Mouse (Mus musculus): ENCODE measurements at regions not wholly inside any gene's neighbourhood (a gene's known extent, or its start where the extent isn't known, plus 50 kb on each side); places are given as distances from the start of the nearest gene placed in this dataset.
A peak's percentile ranks its signal among the peaks of the same experiment; 100 is the strongest.

- no peaks in the 10 kb centered on the region; the same call in 1 of the 2 replicates for H3K36me3 ChIP-seq (ENCODE audit: control insufficient read depth, insufficient read depth, low read length)
- TF ChIP-seq CTCF (IDR thresholded peaks at IDR 0.05; ENCODE audit: control insufficient read depth, insufficient read depth, insufficient replicate concordance, low read depth, low read length) (no peak), POLR2A (IDR thresholded peaks at IDR 0.05; ENCODE audit: control insufficient read depth, low read depth, low read length) (no peak)
- no peaks in the 10 kb centered on the region for H3K27me3 ChIP-seq (ENCODE audit: control insufficient read depth, insufficient read depth, low read length)
- no peak overlapping the region for H3K27ac ChIP-seq (ENCODE audit: control insufficient read depth, insufficient read depth, low read depth, low read length)
- peaks cover 8% of the 10 kb centered on the region for H3K4me1 ChIP-seq (ENCODE audit: control insufficient read depth, insufficient read depth, low read length)
- no peak overlapping the region for H3K4me3 ChIP-seq (ENCODE audit: control insufficient read depth, low read depth, low read length)
Measured at GRCm38 (mm10) chr6:31191577-31191976, 207.0 kb upstream of the Mkln1 start.

- Histone ChIP-seq H3K27me3 (ENCODE audit: control insufficient read depth, insufficient read depth, low read length) (no peaks in the 10 kb centered on the region), H3K36me3 (ENCODE audit: control insufficient read depth, insufficient read depth, low read length) (no peaks in the 10 kb centered on the region; the same call in none of the 2 replicates), H3K4me3 (ENCODE audit: control insufficient read depth, low read depth, low read length) (no peak overlapping the region)
Measured at GRCm38 (mm10) chr6:31192197-31192596, 206.3 kb upstream of the Mkln1 start.

DNA sequence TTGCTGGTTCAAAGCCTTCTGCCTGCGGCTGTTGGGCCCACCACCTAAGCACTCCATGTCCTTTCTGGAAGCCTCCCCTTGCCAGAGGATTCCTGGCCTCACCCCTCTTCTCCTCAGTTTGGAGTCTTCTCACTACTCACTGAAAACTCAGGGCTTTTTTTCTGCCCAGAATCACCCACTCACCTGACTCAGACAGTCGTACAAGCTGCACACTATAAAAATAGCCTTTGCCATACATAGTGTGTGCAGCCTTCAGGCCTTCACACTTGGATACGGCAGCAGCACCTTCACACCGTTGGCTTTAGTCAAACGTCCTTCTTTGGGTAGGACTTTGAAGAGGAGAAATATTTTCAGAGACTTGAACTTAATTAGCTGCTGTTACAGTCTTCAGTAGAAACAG, 205.3 kb upstream of the Mkln1 start:
- peaks cover 14% of the 10 kb centered on the region for H3K4me1 ChIP-seq (ENCODE audit: control insufficient read depth, insufficient read depth, low read length)
- TF ChIP-seq CTCF (IDR thresholded peaks at IDR 0.05; ENCODE audit: control insufficient read depth, insufficient read depth, insufficient replicate concordance, low read depth, low read length) (no peak), POLR2A (IDR thresholded peaks at IDR 0.05; ENCODE audit: control insufficient read depth, low read depth, low read length) (no peak)
- H3K27me3 ChIP-seq (ENCODE audit: control insufficient read depth, insufficient read depth, low read length) = no peaks in the 10 kb centered on the region
- no peaks in the 10 kb centered on the region; the same call in none of the 2 replicates for H3K36me3 ChIP-seq (ENCODE audit: control insufficient read depth, insufficient read depth, low read length)
- no peak overlapping the region for H3K27ac ChIP-seq (ENCODE audit: control insufficient read depth, insufficient read depth, low read depth, low read length)
- no peak overlapping the region for H3K4me3 ChIP-seq (ENCODE audit: control insufficient read depth, low read depth, low read length)

More at GRCm38 (mm10) chr6:31192197-31192596, 206.3 kb upstream of the Mkln1 start:
- Histone ChIP-seq H3K4me1 (ENCODE audit: control insufficient read depth, insufficient read depth, low read length) (peaks cover 8% of the 10 kb centered on the region), H3K27ac (ENCODE audit: control insufficient read depth, insufficient read depth, low read depth, low read length) (no peak overlapping the region)
- no peak for TF ChIP-seq POLR2A (IDR thresholded peaks at IDR 0.05; ENCODE audit: control insufficient read depth, low read depth, low read length)
- TF ChIP-seq CTCF (IDR thresholded peaks at IDR 0.05; ENCODE audit: control insufficient read depth, insufficient read depth, insufficient replicate concordance, low read depth, low read length) = no peak

GRCm38 (mm10) chr6:31197631-31198338, 200.8 kb upstream of the Mkln1 start:
- peak; percentile 58; the same call in 1 of the 2 replicates for TF ChIP-seq CTCF (IDR thresholded peaks at IDR 0.05; ENCODE audit: control insufficient read depth, insufficient read depth, insufficient replicate concordance, low read depth, low read length)
- TF ChIP-seq POLR2A (IDR thresholded peaks at IDR 0.05; ENCODE audit: control insufficient read depth, low read depth, low read length) = no peak

GRCm38 (mm10) chr6:31198340-31198739, 200.2 kb upstream of the Mkln1 start:
- H3K27ac ChIP-seq (ENCODE audit: control insufficient read depth, insufficient read depth, low read depth, low read length) = no peak overlapping the region
- H3K4me3 ChIP-seq (ENCODE audit: control insufficient read depth, low read depth, low read length) = no peak overlapping the region
- TF ChIP-seq CTCF (IDR thresholded peaks at IDR 0.05; ENCODE audit: control insufficient read depth, insufficient read depth, insufficient replicate concordance, low read depth, low read length) (no peak), POLR2A (IDR thresholded peaks at IDR 0.05; ENCODE audit: control insufficient read depth, low read depth, low read length) (no peak)
- no peaks in the 10 kb centered on the region for H3K27me3 ChIP-seq (ENCODE audit: control insufficient read depth, insufficient read depth, low read length)
- H3K36me3 ChIP-seq (ENCODE audit: control insufficient read depth, insufficient read depth, low read length) = no peaks in the 10 kb centered on the region; the same call in none of the 2 replicates
- peaks cover 14% of the 10 kb centered on the region for H3K4me1 ChIP-seq (ENCODE audit: control insufficient read depth, insufficient read depth, low read length)

More at GRCm38 (mm10) chr6:31197631-31198338, 200.8 kb upstream of the Mkln1 start:
- no peak overlapping the region for H3K4me3 ChIP-seq (ENCODE audit: control insufficient read depth, low read depth, low read length)
- H3K27me3 ChIP-seq (ENCODE audit: control insufficient read depth, insufficient read depth, low read length) = no peaks in the 10 kb centered on the region
- no peak overlapping the region for H3K27ac ChIP-seq (ENCODE audit: control insufficient read depth, insufficient read depth, low read depth, low read length)
- no peaks in the 10 kb centered on the region; the same call in none of the 2 replicates for H3K36me3 ChIP-seq (ENCODE audit: control insufficient read depth, insufficient read depth, low read length)
- peaks cover 14% of the 10 kb centered on the region for H3K4me1 ChIP-seq (ENCODE audit: control insufficient read depth, insufficient read depth, low read length)

- Histone ChIP-seq H3K36me3 (ENCODE audit: control insufficient read depth, insufficient read depth, low read length) (no peaks in the 10 kb centered on the region; the same call in none of the 2 replicates), H3K4me1 (ENCODE audit: control insufficient read depth, insufficient read depth, low read length) (peaks cover 9% of the 10 kb centered on the region), H3K27me3 (ENCODE audit: control insufficient read depth, insufficient read depth, low read length) (no peaks in the 10 kb centered on the region), H3K27ac (ENCODE audit: control insufficient read depth, insufficient read depth, low read depth, low read length) (no peak overlapping the region), H3K4me3 (ENCODE audit: control insufficient read depth, low read depth, low read length) (peak overlapping the region; percentile 46)
- no peak for TF ChIP-seq POLR2A (IDR thresholded peaks at IDR 0.05; ENCODE audit: control insufficient read depth, low read depth, low read length)
- no peak for TF ChIP-seq CTCF (IDR thresholded peaks at IDR 0.05; ENCODE audit: control insufficient read depth, insufficient read depth, insufficient replicate concordance, low read depth, low read length)
Measured at GRCm38 (mm10) chr6:31200705-31201104, 197.8 kb upstream of the Mkln1 start.

DNA sequence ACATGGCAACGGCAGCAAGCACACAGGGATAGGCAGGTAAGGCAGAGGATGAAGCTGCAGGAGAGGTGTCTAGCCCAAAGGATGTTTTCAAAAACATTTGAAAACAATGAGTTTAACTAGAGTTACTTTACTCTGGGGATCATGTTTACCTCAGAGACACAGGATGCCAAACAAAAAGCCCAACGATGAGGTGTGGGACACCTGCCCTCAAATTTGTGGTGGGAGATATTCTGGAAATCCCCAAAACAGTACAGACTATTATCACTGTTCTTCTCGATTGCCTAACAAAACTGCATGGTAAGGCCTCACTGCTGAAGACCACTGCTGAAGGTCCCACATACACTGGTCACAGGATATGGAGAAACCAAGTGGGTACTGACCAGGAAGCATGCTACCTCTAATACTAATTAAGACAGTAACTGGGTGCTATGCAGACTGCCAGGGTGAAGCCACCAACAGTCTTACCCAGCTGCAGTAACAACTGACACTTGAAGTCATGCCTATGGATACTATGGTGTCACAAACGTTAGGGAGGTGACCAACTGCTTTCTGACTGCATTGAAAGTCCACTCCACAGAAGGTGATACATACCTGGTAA, 197.1 kb upstream of the Mkln1 start:
- Histone ChIP-seq H3K4me3 (ENCODE audit: control insufficient read depth, low read depth, low read length) (peak overlapping the region; percentile 66; the same call in 1 of the 2 replicates), H3K4me1 (ENCODE audit: control insufficient read depth, insufficient read depth, low read length) (peaks cover 6% of the 10 kb centered on the region), H3K27ac (ENCODE audit: control insufficient read depth, insufficient read depth, low read depth, low read length) (peak overlapping the region; percentile 2; the same call in 1 of the 2 replicates), H3K36me3 (ENCODE audit: control insufficient read depth, insufficient read depth, low read length) (no peaks in the 10 kb centered on the region; the same call in 1 of the 2 replicates), H3K27me3 (ENCODE audit: control insufficient read depth, insufficient read depth, low read length) (no peaks in the 10 kb centered on the region)
- TF ChIP-seq POLR2A (IDR thresholded peaks at IDR 0.05; ENCODE audit: control insufficient read depth, low read depth, low read length) = no peak
